Mouse (Mus musculus) inflammation-experienced regulatory T-cells (primary cell): ENCODE measurements around the gene Olfr323. TPM values are rescaled to one million over a fixed set of nuclear protein-coding genes. Genes with fewer than 3 reads are reported as not detected.

Experiments used
- polyA plus RNA-seq, 2 experiments: library from polyadenylated mRNA; unstranded; fragments of 100-300 nt; shearing (Covaris generic); gene quantifications; one replicate each; pipeline ENCODE4 v1.2.1; 2017

Olfr323 gene
- not detected for polyA plus RNA-seq

GRCm38 (mm10) chr11:58630401-58630800 is at the start of gene Olfr323:
Gene Olfr323 (minus strand): TSS chr11:58630501.

GRCm38 (mm10) chr11:58658596-58658995 is 28.3 kb upstream of the Olfr323 start, which contains the start of gene Olfr322:
Gene Olfr322 (plus strand): TSS chr11:58658782.

DNA sequence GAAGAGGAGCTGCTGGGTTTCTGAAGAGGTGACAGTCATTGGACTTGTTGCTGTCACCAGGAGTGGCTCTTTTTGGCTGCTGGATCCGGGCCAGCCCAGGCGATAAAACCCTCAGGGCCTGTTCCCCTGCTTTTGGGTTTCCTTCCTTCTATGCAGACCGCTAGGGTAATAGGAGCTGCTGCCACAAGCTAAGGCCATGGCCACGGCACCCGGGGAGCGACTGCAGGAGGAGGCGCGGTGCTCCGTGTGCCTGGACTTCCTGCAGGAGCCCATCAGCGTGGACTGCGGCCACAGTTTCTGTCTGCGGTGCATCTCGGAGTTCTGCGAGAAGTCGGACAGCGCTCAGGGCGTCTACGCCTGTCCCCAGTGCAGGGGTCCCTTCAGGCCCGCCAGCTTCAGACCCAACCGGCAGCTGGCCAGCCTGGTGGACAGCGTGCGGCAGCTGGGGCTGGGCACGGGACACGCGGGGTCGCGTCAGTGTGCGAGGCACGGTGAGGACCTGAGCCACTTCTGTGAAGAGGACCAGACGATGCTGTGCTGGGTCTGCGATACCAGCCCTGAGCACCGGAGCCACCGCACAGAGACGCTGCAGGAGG is 10.1 kb upstream of the Olfr323 start, which contains the start of gene Trim58:
Gene Trim58, plus strand, starts transcription at position 194 of the 596 bp plus-strand sequence.

DNA sequence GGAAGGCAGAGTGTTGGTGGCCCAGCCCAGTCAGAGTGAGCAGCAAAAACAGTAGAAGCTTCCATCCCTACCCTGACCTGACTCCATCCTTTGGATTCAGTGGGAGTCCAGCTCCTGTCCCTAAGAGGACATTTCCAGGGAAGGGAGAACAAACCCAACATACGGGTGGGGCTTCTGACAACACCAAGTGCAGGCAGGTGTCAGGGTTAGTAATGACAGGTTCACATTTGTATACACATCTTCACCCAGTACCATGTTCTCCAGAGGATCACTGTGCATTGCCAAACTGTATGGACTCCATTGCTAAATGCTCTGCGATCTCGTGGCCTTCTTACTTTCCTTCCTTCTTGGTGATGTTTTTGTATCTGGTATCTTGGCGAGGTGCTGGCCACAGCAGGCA is 14.3 kb downstream of the Olfr323 start, which contains the start of gene 2210407C18Rik:
Gene 2210407C18Rik, minus strand, starts transcription at position 101 of the 400 bp plus-strand sequence.

DNA sequence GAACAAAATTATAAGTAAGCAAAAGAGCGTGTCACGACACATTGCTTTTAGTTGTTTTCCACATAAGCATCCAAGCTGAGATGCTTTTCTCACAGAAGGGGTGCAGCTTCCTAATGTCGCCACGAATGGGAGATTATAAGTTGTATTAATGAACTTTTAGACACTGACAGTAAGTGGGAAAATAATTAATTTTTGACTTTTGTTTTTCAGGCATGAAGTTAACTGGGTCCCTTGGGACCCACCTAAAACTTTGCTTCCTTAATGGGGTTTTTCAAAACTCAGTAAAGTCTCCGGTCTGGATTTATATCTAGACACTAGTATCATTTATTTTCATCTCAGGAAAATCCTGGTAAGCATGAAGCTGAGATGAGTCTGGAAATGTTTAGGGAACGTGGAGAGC is 35.5 kb downstream of the Olfr323 start, which contains the start of gene Olfr324:
Gene Olfr324, plus strand, starts transcription at position 301 of the 400 bp plus-strand sequence.

DNA sequence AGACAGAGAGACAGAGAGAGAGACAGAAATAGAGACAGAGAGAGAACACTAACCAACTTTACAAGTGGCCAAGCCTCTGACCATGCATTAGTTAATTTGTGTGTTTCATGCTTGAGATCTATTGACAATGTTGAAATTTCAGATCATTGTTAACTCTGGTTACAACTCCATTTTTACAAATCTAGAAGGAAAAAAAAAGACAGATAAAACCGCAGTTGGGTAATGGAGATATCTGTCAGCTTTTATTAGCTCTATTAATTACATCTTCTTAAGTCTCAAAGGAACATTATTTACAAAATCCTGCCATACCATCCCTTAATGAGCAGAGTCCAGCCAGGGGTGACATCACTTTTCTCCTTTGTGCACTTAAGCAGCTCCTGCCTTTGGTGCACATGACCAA is 52.9 kb downstream of the Olfr323 start, which contains the start of gene Olfr325:
Gene Olfr325, plus strand, starts transcription at position 301 of the 400 bp plus-strand sequence.

Other genes with a start within 250 kb of the Olfr323 start
- under 1 TPM in 1 of 2 experiments, not detected in 1; 0.61 TPM for gene 1810065E05Rik, start 209.4 kb downstream of the Olfr323 start, polyA plus RNA-seq
- gene Gm12253, start 197.9 kb downstream of the Olfr323 start, polyA plus RNA-seq, result 1 to 10 TPM in 1 of 2 experiments, under 1 TPM in 1; 0.42 to 1.0 TPM
- not detected for gene Lypd9, start 177.6 kb downstream of the Olfr323 start, polyA plus RNA-seq
- gene Olfr30, start 168.2 kb downstream of the Olfr323 start, polyA plus RNA-seq, result under 1 TPM in 1 of 2 experiments, not detected in 1; 0.11 TPM
- under 1 TPM in 1 of 2 experiments, not detected in 1; 0.72 TPM for gene Olfr332, start 137.9 kb downstream of the Olfr323 start, polyA plus RNA-seq
- under 1 TPM in 1 of 2 experiments, not detected in 1; 0.67 TPM for gene Olfr331, start 127.9 kb downstream of the Olfr323 start, polyA plus RNA-seq
- gene Olfr330, start 95.7 kb downstream of the Olfr323 start, polyA plus RNA-seq, result 1 to 10 TPM in 1 of 2 experiments, not detected in 1; 3.3 TPM
- gene Olfr329-ps, start 84.1 kb downstream of the Olfr323 start, polyA plus RNA-seq, result not detected
- 1 to 10 TPM in 1 of 2 experiments, not detected in 1; 1.3 TPM for gene Olfr328, start 74.9 kb downstream of the Olfr323 start, polyA plus RNA-seq
- under 1 TPM; 0.24 to 0.29 TPM for gene Olfr224, start 59.9 kb downstream of the Olfr323 start, polyA plus RNA-seq
- gene Olfr325, start 52.8 kb downstream of the Olfr323 start, polyA plus RNA-seq, result not detected
- gene Olfr324, start 35.4 kb downstream of the Olfr323 start, polyA plus RNA-seq, result not detected
- under 1 TPM in 1 of 2 experiments, not detected in 1; 0.66 TPM for gene 2210407C18Rik, start 14.4 kb downstream of the Olfr323 start, polyA plus RNA-seq
- gene Trim58, start 10.0 kb upstream of the Olfr323 start, polyA plus RNA-seq, result under 1 TPM; 0.07 to 0.29 TPM
- not detected for gene Olfr322, start 28.3 kb upstream of the Olfr323 start, polyA plus RNA-seq
- gene Olfr320, start 50.6 kb upstream of the Olfr323 start, polyA plus RNA-seq, result under 1 TPM in 1 of 2 experiments, not detected in 1; 0.48 TPM
- under 1 TPM in 1 of 2 experiments, not detected in 1; 0.10 TPM for gene Olfr319, start 68.7 kb upstream of the Olfr323 start, polyA plus RNA-seq
- under 1 TPM; 0.07 to 0.40 TPM for gene Olfr318, start 93.5 kb upstream of the Olfr323 start, polyA plus RNA-seq
- gene Olfr317, start 108.7 kb upstream of the Olfr323 start, polyA plus RNA-seq, result not detected
- gene Olfr316, start 122.2 kb upstream of the Olfr323 start, polyA plus RNA-seq, result not detected
- not detected for gene Olfr315, start 142.7 kb upstream of the Olfr323 start, polyA plus RNA-seq
- under 1 TPM in 1 of 2 experiments, not detected in 1; 0.39 TPM for gene Olfr314, start 152.5 kb upstream of the Olfr323 start, polyA plus RNA-seq
- gene Fam183b, start 171.5 kb upstream of the Olfr323 start, polyA plus RNA-seq, result not detected
- gene Olfr313, start 184.5 kb upstream of the Olfr323 start, polyA plus RNA-seq, result not detected
- under 1 TPM in 1 of 2 experiments, not detected in 1; 0.10 TPM for gene Olfr312, start 198.7 kb upstream of the Olfr323 start, polyA plus RNA-seq
- gene Olfr311, start 208.8 kb upstream of the Olfr323 start, polyA plus RNA-seq, result under 1 TPM; 0.12 to 0.17 TPM
- gene Gm12258, start 216.7 kb upstream of the Olfr323 start, polyA plus RNA-seq, result 10 to 100 TPM in 1 of 2 experiments, 1 to 10 TPM in 1; 7.6 to 12.7 TPM
- 10 to 100 TPM in 1 of 2 experiments, 1 to 10 TPM in 1; 6.5 to 10.4 TPM for gene 2810021J22Rik, start 236.7 kb upstream of the Olfr323 start, polyA plus RNA-seq